Mouse (Mus musculus): ENCODE data around the gene Adam19. TPM values are rescaled to one million over a fixed set of nuclear protein-coding genes. Genes with fewer than 3 reads are reported as not detected.

Gene Adam19
- polyA plus RNA-seq, 1 experiment from 2014 or later: 17.1 TPM

DNA sequence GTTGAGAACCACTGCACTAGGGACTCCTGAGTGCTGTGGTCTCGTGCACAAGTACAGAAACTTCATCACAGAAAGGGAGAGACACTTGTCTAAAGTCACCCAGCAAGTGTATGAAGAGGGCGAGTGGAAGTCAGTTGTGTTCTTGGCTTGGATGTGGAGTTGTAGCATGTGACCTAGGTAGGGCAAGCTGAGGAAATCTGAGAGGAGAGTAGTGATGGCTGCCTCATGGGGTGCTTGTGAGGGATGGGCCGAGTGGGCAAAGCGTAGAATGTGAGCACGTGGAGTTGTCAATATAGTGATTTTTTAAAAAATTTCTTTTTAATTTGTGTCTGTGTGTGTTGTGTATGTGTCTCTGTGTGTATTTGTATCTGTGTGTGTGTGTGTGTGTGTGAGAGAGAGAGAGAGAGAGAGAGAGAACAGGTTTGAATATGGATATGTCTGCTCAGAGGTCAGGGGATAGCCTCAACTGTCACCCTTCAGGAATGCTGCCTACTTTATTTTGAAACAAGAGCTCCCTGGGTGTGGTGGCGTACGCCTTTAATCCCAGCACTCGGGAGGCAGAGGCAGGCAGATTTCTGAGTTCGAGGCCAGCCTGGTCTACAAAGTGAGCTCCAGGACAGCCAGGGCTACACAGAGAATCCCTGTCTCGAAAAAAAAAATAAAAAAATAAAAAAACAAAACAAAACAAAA, 11.7 kb downstream of the Adam19 start:
- no peak overlapping the region for H3K27ac ChIP-seq
- H3K4me1 ChIP-seq: peaks cover 24% of the 10 kb centered on the region
- 86% methylated on average over 10 of the region's 10 CpGs for WGBS

GRCm38 (mm10) chr11:46068756-46069407, 13.1 kb downstream of the Adam19 start:
- no peak for ATAC-seq (ENCODE audit: insufficient read depth, low FRiP score, low read depth)
- H3K9ac ChIP-seq: no peak overlapping the region

More for the DNA sequence above, 11.7 kb downstream of the Adam19 start:
- H3K27me3 ChIP-seq (replicated peaks): no peaks in the 10 kb centered on the region
- H3K4me3 ChIP-seq (replicated peaks): no peak overlapping the region
- no peaks in the 10 kb centered on the region for H3K9me3 ChIP-seq
- no peaks in the 10 kb centered on the region for H3K36me3 ChIP-seq
- no peak for ATAC-seq (ENCODE audit: insufficient read depth, low FRiP score, low read depth)
- no peak overlapping the region for H3K4me2 ChIP-seq
- H3K9ac ChIP-seq: no peak overlapping the region

DNA sequence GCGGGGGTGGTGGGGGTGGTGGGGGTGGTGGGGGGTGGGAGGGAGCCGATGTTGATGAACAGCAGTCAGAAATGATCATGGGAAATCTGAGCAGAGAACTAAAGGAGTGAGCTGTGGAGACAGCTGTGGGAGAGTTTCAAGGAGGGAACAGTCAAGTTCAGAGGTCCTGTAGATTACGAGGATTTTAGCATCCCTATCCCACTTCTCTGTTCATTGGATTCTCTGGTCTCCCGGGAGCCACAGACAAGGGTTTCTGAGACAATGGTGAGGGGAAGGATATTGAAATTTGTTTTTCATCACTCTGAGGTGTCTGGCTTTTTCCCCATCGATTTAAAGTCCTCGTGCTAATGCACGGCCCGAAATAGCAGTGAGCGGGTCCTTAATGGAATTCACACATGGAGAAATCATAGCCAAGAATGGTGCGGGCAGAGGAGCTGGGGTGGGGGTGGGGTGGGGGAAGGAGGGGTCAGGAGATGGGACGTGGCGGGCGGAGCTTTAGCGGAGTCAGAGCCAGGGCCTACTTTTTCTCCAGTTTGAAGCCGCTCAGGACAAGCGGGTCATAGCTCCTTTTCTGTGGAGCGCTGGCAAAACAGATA, 13.7 kb downstream of the Adam19 start:
- H3K4me3 ChIP-seq (replicated peaks): no peak overlapping the region
- H3K27ac ChIP-seq: peak overlapping the region; percentile 90
- WGBS: 27% methylated on average over 17 of the region's 17 CpGs
- no peaks in the 10 kb centered on the region for H3K27me3 ChIP-seq (replicated peaks)
- ATAC-seq (ENCODE audit: insufficient read depth, low FRiP score, low read depth): no peak; the same call in 1 of the 2 replicates
- H3K9me3 ChIP-seq: no peaks in the 10 kb centered on the region
- peaks cover 34% of the 10 kb centered on the region for H3K4me1 ChIP-seq
- no peaks in the 10 kb centered on the region for H3K36me3 ChIP-seq
- no peak overlapping the region for H3K9ac ChIP-seq
- H3K4me2 ChIP-seq: no peak overlapping the region

More at GRCm38 (mm10) chr11:46068756-46069407, 13.1 kb downstream of the Adam19 start:
- peaks cover 35% of the 10 kb centered on the region for H3K4me1 ChIP-seq
- 33% methylated on average over 12 of the region's 12 CpGs for WGBS
- H3K36me3 ChIP-seq: no peaks in the 10 kb centered on the region
- no peaks in the 10 kb centered on the region for H3K27me3 ChIP-seq (replicated peaks)
- H3K4me3 ChIP-seq (replicated peaks): no peak overlapping the region
- H3K27ac ChIP-seq: peak overlapping the region; percentile 90
- H3K4me2 ChIP-seq: peak overlapping the region; percentile 2; the same call in 1 of the 2 replicates
- no peaks in the 10 kb centered on the region for H3K9me3 ChIP-seq

GRCm38 (mm10) chr11:46070161-46070560, 14.4 kb downstream of the Adam19 start:
- H3K9ac ChIP-seq: no peak overlapping the region
- H3K4me1 ChIP-seq: peaks cover 28% of the 10 kb centered on the region
- no peak for ATAC-seq (ENCODE audit: insufficient read depth, low FRiP score, low read depth)
- no peaks in the 10 kb centered on the region for H3K9me3 ChIP-seq
- H3K4me3 ChIP-seq (replicated peaks): no peak overlapping the region
- WGBS: 72% methylated on average over 4 of the region's 4 CpGs
- H3K27ac ChIP-seq: peak overlapping the region; percentile 90
- H3K27me3 ChIP-seq (replicated peaks): no peaks in the 10 kb centered on the region
- H3K4me2 ChIP-seq: no peak overlapping the region
- H3K36me3 ChIP-seq: no peaks in the 10 kb centered on the region

GRCm38 (mm10) chr11:46070789-46071188, 15.0 kb downstream of the Adam19 start:
- no peak overlapping the region for H3K9ac ChIP-seq
- 71% methylated on average over 8 of the region's 8 CpGs for WGBS
- H3K4me3 ChIP-seq (replicated peaks): no peak overlapping the region
- H3K4me1 ChIP-seq: peaks cover 22% of the 10 kb centered on the region
- H3K27me3 ChIP-seq (replicated peaks): no peaks in the 10 kb centered on the region
- H3K4me2 ChIP-seq: no peak overlapping the region
- H3K27ac ChIP-seq: no peak overlapping the region
- no peak for ATAC-seq (ENCODE audit: insufficient read depth, low FRiP score, low read depth)
- no peaks in the 10 kb centered on the region for H3K9me3 ChIP-seq
- H3K36me3 ChIP-seq: peaks cover 2% of the 10 kb centered on the region; the same call in 1 of the 2 replicates

- Histone ChIP-seq H3K36me3 (peaks cover 12% of the 10 kb centered on the region; the same call in 1 of the 2 replicates), H3K27me3 (replicated peaks) (no peaks in the 10 kb centered on the region), H3K4me2 (no peak overlapping the region), H3K4me1 (peaks cover 18% of the 10 kb centered on the region; the same call in 1 of the 2 replicates), H3K4me3 (replicated peaks) (no peak overlapping the region), H3K27ac (peak overlapping the region; percentile 59), H3K9me3 (no peaks in the 10 kb centered on the region), H3K9ac (no peak overlapping the region)
- 56% methylated on average over 8 of the region's 8 CpGs for WGBS
- ATAC-seq (ENCODE audit: insufficient read depth, low FRiP score, low read depth): no peak
Observed at GRCm38 (mm10) chr11:46072466-46073060, 16.8 kb downstream of the Adam19 start.

DNA sequence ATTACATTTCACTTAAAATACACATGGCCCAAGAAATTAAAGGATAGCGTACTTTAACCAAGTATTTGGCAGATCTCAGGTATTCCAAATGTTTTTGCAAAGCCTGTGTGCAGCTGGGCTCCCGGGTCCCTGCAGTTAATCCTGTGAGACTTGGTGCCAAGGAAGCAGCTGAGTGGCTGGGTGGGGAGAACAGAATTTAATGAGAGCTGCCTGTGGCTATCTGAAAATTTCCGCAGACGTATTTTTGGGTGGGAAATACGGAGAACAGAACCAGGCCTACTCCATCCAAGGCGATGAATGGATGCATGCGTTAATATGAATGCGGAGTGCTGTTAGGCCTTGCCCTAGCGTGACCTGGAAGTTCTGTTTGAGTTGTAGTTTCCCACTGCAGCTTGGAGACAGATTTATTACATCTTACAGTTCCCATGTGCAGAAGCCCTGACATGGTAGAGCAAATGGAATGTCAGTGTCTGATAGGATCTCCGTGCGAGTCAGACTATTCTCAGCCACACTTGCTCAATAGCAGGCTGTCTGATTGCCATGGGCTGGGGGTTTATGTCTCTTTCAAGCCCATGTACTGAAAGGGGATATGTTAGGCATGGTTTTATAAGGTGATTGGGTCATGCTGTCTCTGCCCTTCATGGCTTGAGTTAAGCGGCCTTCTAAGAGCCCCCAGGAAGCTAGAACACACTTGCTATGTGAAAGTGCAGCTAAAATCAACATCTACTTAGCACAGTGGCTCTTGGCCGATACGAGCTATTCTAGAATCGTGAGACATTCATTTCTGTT, 17.5 kb downstream of the Adam19 start:
- no peak overlapping the region for H3K4me2 ChIP-seq
- no peak overlapping the region for H3K9ac ChIP-seq
- no peak for ATAC-seq (ENCODE audit: insufficient read depth, low FRiP score, low read depth)
- H3K27me3 ChIP-seq (replicated peaks): no peaks in the 10 kb centered on the region
- 55% methylated on average over 15 of the region's 15 CpGs for WGBS
- H3K4me1 ChIP-seq: peaks cover 18% of the 10 kb centered on the region; the same call in 1 of the 2 replicates
- H3K36me3 ChIP-seq: peaks cover 12% of the 10 kb centered on the region; the same call in 1 of the 2 replicates
- H3K27ac ChIP-seq: peak overlapping the region; percentile 59
- H3K4me3 ChIP-seq (replicated peaks): no peak overlapping the region
- H3K9me3 ChIP-seq: no peaks in the 10 kb centered on the region

- peaks cover 13% of the 10 kb centered on the region; the same call in 1 of the 2 replicates for H3K4me1 ChIP-seq
- ATAC-seq (ENCODE audit: insufficient read depth, low FRiP score, low read depth): no peak
- H3K27me3 ChIP-seq (replicated peaks): no peaks in the 10 kb centered on the region
- H3K4me3 ChIP-seq (replicated peaks): no peak overlapping the region
- H3K27ac ChIP-seq: peak overlapping the region; percentile 59; the same call in 1 of the 2 replicates
- no peak overlapping the region for H3K4me2 ChIP-seq
- peaks cover 12% of the 10 kb centered on the region; the same call in 1 of the 2 replicates for H3K36me3 ChIP-seq
- 87% methylated on average over 17 of the region's 17 CpGs for WGBS
- H3K9ac ChIP-seq: no peak overlapping the region
- H3K9me3 ChIP-seq: no peaks in the 10 kb centered on the region
Observed at GRCm38 (mm10) chr11:46073850-46074688, 18.3 kb downstream of the Adam19 start.

DNA sequence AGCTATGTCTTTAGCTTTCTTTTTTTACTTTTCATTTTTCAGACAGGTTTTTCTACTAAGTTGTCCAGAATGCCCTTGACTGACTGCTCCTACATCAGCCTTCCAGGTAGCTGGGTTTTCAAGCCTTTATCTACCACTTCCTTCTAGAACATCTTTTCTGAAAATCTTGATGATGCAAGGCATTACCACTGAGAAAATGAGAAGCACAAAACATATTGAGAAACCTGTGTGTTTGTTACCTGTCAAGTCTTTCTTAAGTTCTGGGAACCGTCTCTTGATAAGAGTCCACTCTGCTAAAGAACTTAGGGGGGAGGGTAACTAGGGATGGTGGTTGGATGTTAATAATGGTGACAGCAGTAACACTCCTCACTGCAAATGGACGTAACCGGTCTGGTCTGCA, 19.7 kb downstream of the Adam19 start:
- Histone ChIP-seq H3K4me3 (replicated peaks) (no peak overlapping the region), H3K36me3 (peaks cover 12% of the 10 kb centered on the region; the same call in 1 of the 2 replicates), H3K27ac (no peak overlapping the region), H3K4me1 (peaks cover 12% of the 10 kb centered on the region; the same call in 1 of the 2 replicates), H3K27me3 (replicated peaks) (no peaks in the 10 kb centered on the region), H3K4me2 (no peak overlapping the region), H3K9ac (no peak overlapping the region), H3K9me3 (no peaks in the 10 kb centered on the region)
- WGBS: 65% methylated on average over 3 of the region's 3 CpGs
- no peak for ATAC-seq (ENCODE audit: insufficient read depth, low FRiP score, low read depth)

GRCm38 (mm10) chr11:46076442-46077158, 20.8 kb downstream of the Adam19 start:
- Histone ChIP-seq H3K4me2 (no peak overlapping the region), H3K9ac (no peak overlapping the region), H3K27me3 (replicated peaks) (no peaks in the 10 kb centered on the region), H3K36me3 (peaks cover 12% of the 10 kb centered on the region; the same call in 1 of the 2 replicates), H3K9me3 (no peaks in the 10 kb centered on the region), H3K27ac (no peak overlapping the region; the same call in 1 of the 2 replicates), H3K4me1 (peaks cover 12% of the 10 kb centered on the region; the same call in 1 of the 2 replicates), H3K4me3 (replicated peaks) (no peak overlapping the region)
- ATAC-seq (ENCODE audit: insufficient read depth, low FRiP score, low read depth): no peak
- 89% methylated on average over 11 of the region's 11 CpGs for WGBS
